Mouse (Mus musculus) E14TG2a.4 (cell line): ENCODE data around the gene Klk10.

Experiments used
- CTCF ChIP-seq: conservative IDR thresholded peaks from 2 replicates; pipeline ENCODE4 v1.5.1; 2014; ENCODE audit warnings: low read length
- POU5F1 ChIP-seq: IDR thresholded peaks from 2 replicates; pipeline ENCODE4 v1.6.1; 2014; ENCODE audit warnings: low read length, borderline replicate concordance

GRCm38 (mm10) chr7:43810994-43811393, 30.2 kb downstream of the Klk10 start, which contains the start of gene Klk7:
- TF ChIP-seq CTCF, result no peak
- TF ChIP-seq POU5F1, result no peak
